Mouse (Mus musculus) liver, embryonic 14.5 days (tissue): Measurements from ENCODE around the gene Slamf9.

Experiments
- CTCF ChIP-seq: IDR thresholded peaks from 2 replicates; pipeline ENCODE4 v1.5.1; 2016; ENCODE audit warnings: antibody characterized with exemption, low read depth, control low read depth
- EP300 ChIP-seq: IDR thresholded peaks from 2 replicates; pipeline ENCODE4 v1.6.1; 2016; ENCODE audit warnings: antibody characterized with exemption, low read depth

GRCm38 (mm10) chr1:172487859-172488258, 12.7 kb downstream of the Slamf9 start:
- no peak for TF ChIP-seq CTCF
- no peak for TF ChIP-seq EP300
